Mouse (Mus musculus) megakaryocyte, embryonic 14.5 days (primary cell): ENCODE results near the gene Sept9. TPM values are rescaled to one million over a fixed set of nuclear protein-coding genes. Genes with fewer than 3 reads are reported as not detected.

Experiments
- H3K27me3 ChIP-seq: replicated peaks from 2 replicates; pipeline ENCODE3; 2012; ENCODE audit warnings: inconsistent platforms
- H3K36me3 ChIP-seq: replicated peaks from 2 replicates; pipeline ENCODE3; 2012; ENCODE audit warnings: low read length, inconsistent platforms, mixed read lengths
- H3K4me1 ChIP-seq: 2 replicates; pipeline ENCODE4 v1.6.1; 2012; ENCODE audit warnings: inconsistent platforms
- H3K4me3 ChIP-seq: replicated peaks from 2 replicates; pipeline ENCODE3; 2012; ENCODE audit warnings: moderate library complexity, mild to moderate bottlenecking, inconsistent platforms
- H3K9me3 ChIP-seq: 2 replicates; pipeline ENCODE4 v1.6.1; 2012; ENCODE audit warnings: inconsistent platforms
- FLI1 ChIP-seq: IDR thresholded peaks from 2 replicates; pipeline ENCODE4 v1.6.1; 2012; ENCODE audit warnings: low read length, inconsistent platforms, mixed read lengths
- GATA1 ChIP-seq: IDR thresholded peaks from 3 replicates; pipeline ENCODE4 v1.6.1; 2012; ENCODE audit warnings: mixed read lengths, low read length, inconsistent platforms, borderline replicate concordance
- polyA plus RNA-seq: library from polyadenylated mRNA; stranded (reverse); fragments of >175 nt; gene quantifications from 2 replicates; pipeline ENCODE4 v1.2.3, GENCODE M21; 2012; ENCODE audit warnings: low replicate concordance; ENCODE audit not compliant: insufficient read depth

Gene Sept9
- polyA plus RNA-seq = 330 and 618 TPM in 2 replicates

DNA sequence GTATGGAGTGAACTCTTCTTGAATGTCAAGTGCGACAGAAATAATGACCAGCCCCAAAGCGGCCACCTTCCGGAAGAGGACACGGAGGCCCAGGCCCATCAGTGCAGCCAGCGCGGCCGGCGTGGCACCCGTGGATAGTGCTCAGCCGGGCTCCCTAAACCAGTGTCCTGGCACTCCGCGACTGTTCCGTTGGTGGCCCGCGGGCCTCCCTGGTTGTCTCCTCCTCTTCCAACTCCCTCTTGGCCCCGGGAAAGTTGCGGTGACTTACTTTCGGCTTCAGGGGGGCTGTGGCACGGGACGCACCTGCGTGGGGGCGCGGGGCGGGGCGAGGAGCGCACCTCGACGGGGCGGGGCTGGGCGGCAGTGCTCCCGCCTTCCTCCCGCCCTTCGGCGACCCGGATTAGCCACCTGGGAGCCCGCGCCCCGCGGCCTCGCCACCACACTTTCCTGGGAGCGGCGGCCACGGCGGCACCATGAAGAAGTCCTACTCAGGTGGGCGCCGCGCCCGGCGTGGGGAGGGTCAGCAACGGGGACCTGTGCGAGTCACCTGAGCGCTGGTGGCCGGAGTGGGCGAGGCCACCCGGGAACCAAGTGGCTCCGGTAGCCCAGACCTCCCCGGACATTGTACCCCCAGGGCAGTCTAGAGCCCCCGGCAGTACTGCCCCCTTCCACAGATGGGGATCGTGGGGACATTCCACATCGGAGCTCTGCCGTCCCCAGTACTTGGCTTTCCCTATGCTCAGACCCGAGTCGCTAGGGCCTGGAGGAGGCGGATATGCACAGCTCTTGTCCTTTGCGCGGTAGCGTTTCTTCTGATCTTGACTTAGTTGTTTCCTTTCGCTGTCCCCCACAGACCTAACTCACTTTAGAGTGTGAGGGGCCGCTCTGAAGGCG lies at the start of gene Sept9:
Gene Sept9 (plus strand): TSS at position 380 of the 894 bp plus-strand sequence.
- Histone ChIP-seq H3K4me1 (peaks cover 11% of the 10 kb centered on the region), H3K36me3 (no peaks in the 10 kb centered on the region), H3K9me3 (no peaks in the 10 kb centered on the region), H3K27me3 (peaks cover 87% of the 10 kb centered on the region), H3K4me3 (no peak within 1 kb of the TSS)
- no peak for TF ChIP-seq FLI1
- TF ChIP-seq GATA1 = no peak

GRCm38 (mm10) chr11:117150467-117150966 lies 48.9 kb upstream of the Sept9 start:
- Histone ChIP-seq H3K36me3 (peaks cover 97% of the 10 kb centered on the region), H3K4me1 (peaks cover 20% of the 10 kb centered on the region), H3K27me3 (no peaks in the 10 kb centered on the region), H3K9me3 (no peaks in the 10 kb centered on the region), H3K4me3 (no peak overlapping the region)
- TF ChIP-seq GATA1 (no peak), FLI1 (no peak)

DNA sequence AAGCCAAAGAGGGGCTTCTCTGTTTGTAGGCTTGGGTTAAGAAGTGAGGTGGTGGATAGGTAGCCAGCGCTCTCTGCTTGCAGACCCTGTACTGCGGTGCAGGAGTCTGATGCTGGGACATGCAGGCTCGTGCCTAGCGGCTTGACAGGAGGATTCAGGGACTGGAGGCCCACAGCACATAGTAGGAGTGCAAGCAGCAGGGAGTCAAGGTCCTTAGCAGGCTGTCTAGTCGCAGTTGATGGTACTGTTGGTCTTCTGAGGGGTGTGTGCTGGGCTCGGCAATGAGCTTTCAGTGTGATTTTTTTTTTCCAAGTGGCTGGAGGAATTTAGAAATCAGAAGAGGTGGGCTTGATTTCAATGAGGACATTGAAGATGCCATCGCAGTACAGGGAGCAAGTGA lies 48.0 kb upstream of the Sept9 start:
- peaks cover 20% of the 10 kb centered on the region for H3K4me1 ChIP-seq
- no peaks in the 10 kb centered on the region for H3K9me3 ChIP-seq

GRCm38 (mm10) chr11:117152541-117152940 lies 46.9 kb upstream of the Sept9 start:
- H3K36me3 ChIP-seq = peaks cover 97% of the 10 kb centered on the region
- H3K4me3 ChIP-seq = no peak overlapping the region
- no peak for TF ChIP-seq GATA1
- no peak for TF ChIP-seq FLI1
- peaks cover 20% of the 10 kb centered on the region for H3K4me1 ChIP-seq
- no peaks in the 10 kb centered on the region for H3K9me3 ChIP-seq
- no peaks in the 10 kb centered on the region for H3K27me3 ChIP-seq

More for the DNA sequence above, 48.0 kb upstream of the Sept9 start:
- H3K27me3 ChIP-seq = no peaks in the 10 kb centered on the region
- TF ChIP-seq FLI1 (no peak), GATA1 (no peak)
- H3K4me3 ChIP-seq = no peak overlapping the region
- peaks cover 97% of the 10 kb centered on the region for H3K36me3 ChIP-seq

- H3K36me3 ChIP-seq = peaks cover 97% of the 10 kb centered on the region
- TF ChIP-seq GATA1 (no peak), FLI1 (no peak)
- H3K27me3 ChIP-seq = no peaks in the 10 kb centered on the region
- H3K9me3 ChIP-seq = no peaks in the 10 kb centered on the region
- no peak overlapping the region for H3K4me3 ChIP-seq
- peaks cover 20% of the 10 kb centered on the region for H3K4me1 ChIP-seq
Observed at GRCm38 (mm10) chr11:117153553-117153952, 45.9 kb upstream of the Sept9 start.

GRCm38 (mm10) chr11:117154088-117154815 lies 45.2 kb upstream of the Sept9 start:
- peak overlapping the region; percentile 72 for H3K4me3 ChIP-seq
- TF ChIP-seq GATA1 = no peak
- no peak for TF ChIP-seq FLI1
- no peaks in the 10 kb centered on the region for H3K9me3 ChIP-seq
- H3K27me3 ChIP-seq = no peaks in the 10 kb centered on the region
- H3K4me1 ChIP-seq = peaks cover 20% of the 10 kb centered on the region
- peaks cover 97% of the 10 kb centered on the region for H3K36me3 ChIP-seq

DNA sequence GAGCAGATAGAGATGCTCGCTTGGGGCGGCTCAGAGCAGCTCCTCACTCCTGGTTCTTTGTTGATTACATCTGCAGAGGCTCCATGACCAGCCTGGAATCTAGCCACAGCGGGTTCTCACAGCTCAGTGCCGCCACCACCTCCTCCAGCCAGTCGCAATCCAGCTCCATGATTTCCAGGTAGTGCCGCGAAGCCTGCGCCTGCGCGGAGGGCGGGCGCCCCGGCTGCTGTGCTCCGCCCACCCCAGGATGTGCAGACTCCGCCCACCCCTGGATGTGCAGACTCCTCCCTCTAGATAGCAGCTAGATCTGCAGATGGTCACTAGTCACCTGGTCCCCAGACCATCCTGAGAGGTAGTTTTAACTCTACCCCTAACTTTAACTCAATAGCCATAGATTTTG lies 42.7 kb upstream of the Sept9 start:
- H3K9me3 ChIP-seq = no peaks in the 10 kb centered on the region
- peaks cover 2% of the 10 kb centered on the region for H3K27me3 ChIP-seq
- peaks cover 16% of the 10 kb centered on the region for H3K4me1 ChIP-seq
- no peak overlapping the region for H3K4me3 ChIP-seq
- no peak for TF ChIP-seq GATA1
- no peak for TF ChIP-seq FLI1
- H3K36me3 ChIP-seq = peaks cover 82% of the 10 kb centered on the region

GRCm38 (mm10) chr11:117158343-117158742 lies 41.1 kb upstream of the Sept9 start:
- TF ChIP-seq GATA1 (no peak), FLI1 (no peak)
- H3K27me3 ChIP-seq = peaks cover 12% of the 10 kb centered on the region
- H3K36me3 ChIP-seq = peaks cover 67% of the 10 kb centered on the region
- no peak overlapping the region for H3K4me3 ChIP-seq
- peaks cover 15% of the 10 kb centered on the region for H3K4me1 ChIP-seq
- no peaks in the 10 kb centered on the region for H3K9me3 ChIP-seq

- TF ChIP-seq GATA1 = no peak
- no peak for TF ChIP-seq FLI1
- Histone ChIP-seq H3K9me3 (no peaks in the 10 kb centered on the region), H3K4me1 (peaks cover 4% of the 10 kb centered on the region), H3K27me3 (peaks cover 17% of the 10 kb centered on the region), H3K36me3 (peaks cover 58% of the 10 kb centered on the region), H3K4me3 (no peak overlapping the region)
Observed at GRCm38 (mm10) chr11:117159257-117159945, 40.1 kb upstream of the Sept9 start.
